Mouse (Mus musculus): ENCODE results near the gene Dhrs7b. TPM values are rescaled to one million over a fixed set of nuclear protein-coding genes. Genes with fewer than 3 reads are reported as not detected.

The Dhrs7b gene
- polyA plus RNA-seq (2021; fragmentation: Nextera tagmentation), result 32.2 and 40.8 TPM in 2 replicates
- long read RNA-seq, experiment 1, transcript Dhrs7b-201 (7 exons, 1,553 nt), result major isoform, 54 of 102 reads
- long read RNA-seq, experiment 1, partial matches to known transcripts, result 2 of 102 reads
- long read RNA-seq, experiment 1, other reads (novel, unspliced or antisense), result 46 of 102 reads
- long read RNA-seq, experiment 2, transcript Dhrs7b-201 (7 exons, 1,553 nt), result major isoform, 24 of 50 reads
- long read RNA-seq, experiment 2, partial matches to known transcripts, result 7 of 50 reads
- long read RNA-seq, experiment 2, other reads (novel, unspliced or antisense), result 19 of 50 reads

DNA sequence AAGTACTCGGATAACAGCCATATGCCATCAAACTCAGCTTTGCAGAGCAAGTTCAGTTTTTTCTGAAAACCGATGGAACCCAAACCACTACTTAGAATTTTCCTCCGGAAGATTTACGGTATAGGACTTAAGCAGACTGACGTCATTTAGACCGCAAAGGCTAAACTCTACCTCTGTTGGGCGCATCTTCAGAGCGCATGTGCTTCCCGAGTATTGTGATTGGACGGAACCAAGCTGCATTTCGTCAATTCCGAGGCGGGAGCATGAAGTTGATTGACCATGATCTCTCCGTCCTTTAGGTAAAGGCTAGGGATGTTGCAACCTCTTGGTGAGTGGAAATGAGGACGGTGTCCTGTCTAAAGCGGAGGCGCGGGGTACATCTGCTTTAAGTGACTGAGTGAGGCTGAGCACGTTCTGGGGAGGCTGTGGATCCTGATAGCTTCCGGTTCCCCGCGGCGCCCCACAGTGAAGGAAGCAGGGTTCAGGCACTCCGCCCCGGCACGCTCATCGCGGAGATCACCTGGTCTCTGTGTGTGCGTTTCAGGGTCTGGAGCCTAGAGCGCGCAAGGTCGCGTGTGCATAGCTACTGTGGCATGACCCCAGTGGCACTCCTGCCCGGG, at the start of gene Dhrs7b:
Gene Dhrs7b (plus strand): TSS at position 199 of the 620 bp plus-strand sequence.

DNA sequence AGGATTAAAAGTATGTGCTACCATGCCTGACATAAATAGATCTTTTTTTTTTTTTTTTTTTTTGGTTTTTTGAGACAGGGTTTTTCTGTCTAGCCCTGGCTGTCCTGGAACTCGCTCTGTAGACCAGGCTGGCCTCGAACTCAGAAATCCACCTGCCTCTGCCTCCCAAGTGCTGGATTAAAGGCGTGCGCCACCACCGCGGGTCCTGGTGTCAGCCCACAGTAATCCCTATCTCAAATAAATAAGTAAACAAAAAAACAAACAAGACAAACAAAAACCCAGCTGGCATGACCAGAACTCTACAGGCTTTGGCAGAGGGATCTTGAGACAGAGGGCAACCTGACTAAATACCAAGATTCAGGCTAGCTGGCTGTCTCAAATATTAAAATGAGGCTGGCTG, 18.8 kb upstream of the Dhrs7b start, which contains the start of gene Shmt1:
Gene Shmt1 (minus strand): TSS at position 101 of the 400 bp plus-strand sequence.

DNA sequence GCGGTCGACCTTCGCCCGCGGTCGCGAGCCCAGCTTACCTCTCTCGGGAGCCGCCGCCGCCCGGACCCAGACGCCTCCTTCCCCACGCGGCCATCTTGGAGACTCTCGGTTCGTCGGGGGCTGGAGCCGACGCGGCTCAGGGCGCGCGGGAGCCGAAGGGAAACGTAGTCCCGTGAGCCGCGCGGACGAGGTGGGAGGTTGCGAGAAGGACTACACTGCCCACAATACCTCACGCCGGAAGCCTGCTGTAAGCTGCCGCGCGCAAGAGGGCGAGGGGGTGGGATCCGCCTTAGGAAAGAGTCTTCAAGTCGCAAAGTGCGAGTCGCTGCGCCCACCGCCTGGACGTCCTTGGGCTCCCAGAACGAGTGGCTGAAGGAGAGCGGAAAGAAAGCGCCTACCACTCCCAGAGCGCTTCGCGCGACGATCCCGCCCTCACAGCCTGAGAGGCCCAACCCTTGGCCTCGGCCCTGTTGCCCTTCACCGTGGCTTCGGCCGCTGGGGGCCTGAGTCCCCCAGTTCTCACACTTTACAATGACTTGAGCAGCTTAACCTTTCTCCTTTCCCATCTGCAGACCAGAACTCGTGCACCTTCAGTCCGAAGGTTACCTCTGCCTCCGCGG, 48.4 kb downstream of the Dhrs7b start, which contains the start of gene Tmem11:
Gene Tmem11 (minus strand): TSS at position 598 of the 620 bp plus-strand sequence.

Other genes with a start within 250 kb of the Dhrs7b start
- 14.7 and 16.7 TPM in 2 replicates for gene Llgl1, start 130.9 kb upstream of the Dhrs7b start, polyA plus RNA-seq (2021; fragmentation: Nextera tagmentation)
- gene Flii, start 103.4 kb upstream of the Dhrs7b start, polyA plus RNA-seq (2021; fragmentation: Nextera tagmentation), result 28.5 and 33.9 TPM in 2 replicates
- 5.0 and 11.5 TPM in 2 replicates for gene Mief2, start 102.2 kb upstream of the Dhrs7b start, polyA plus RNA-seq (2021; fragmentation: Nextera tagmentation)
- gene Top3a, start 53.3 kb upstream of the Dhrs7b start, polyA plus RNA-seq (2021; fragmentation: Nextera tagmentation), result 1.9 TPM in 2 replicates
- gene Smcr8, start 53.1 kb upstream of the Dhrs7b start, polyA plus RNA-seq (2021; fragmentation: Nextera tagmentation), result 4.9 and 8.2 TPM in 2 replicates
- gene Shmt1, start 18.9 kb upstream of the Dhrs7b start, polyA plus RNA-seq (2021; fragmentation: Nextera tagmentation), result 1.1 and 1.8 TPM in 2 replicates
- gene Tmem11, start 48.6 kb downstream of the Dhrs7b start, polyA plus RNA-seq (2021; fragmentation: Nextera tagmentation), result 39.2 and 44.9 TPM in 2 replicates
- 7.3 and 11.1 TPM in 2 replicates for gene Natd1, start 84.1 kb downstream of the Dhrs7b start, polyA plus RNA-seq (2021; fragmentation: Nextera tagmentation)
- gene Map2k3, start 101.4 kb downstream of the Dhrs7b start, polyA plus RNA-seq (2021; fragmentation: Nextera tagmentation), result 11.1 and 11.5 TPM in 2 replicates
- 2.7 and 8.1 TPM in 2 replicates for gene Kcnj12, start 191.9 kb downstream of the Dhrs7b start, polyA plus RNA-seq (2021; fragmentation: Nextera tagmentation)

All from left cerebral cortex, adult 6 months (tissue).